Mouse (Mus musculus) cerebellum, postnatal 25 days (tissue): ENCODE measurements around the gene Mtor.

Experiments
- DNase-seq, 2 experiments: peaks; one replicate each; pipeline ENCODE4 v3.0.0; 2021; ENCODE audit warnings: mixed read lengths in 2 of 2

Mtor gene

GRCm38 (mm10) chr4:148448179-148448852 is at the start of gene Mtor:
Mtor (plus strand) TSS chr4:148448611.
- peak; percentile 92 to 94 for DNase-seq

DNA sequence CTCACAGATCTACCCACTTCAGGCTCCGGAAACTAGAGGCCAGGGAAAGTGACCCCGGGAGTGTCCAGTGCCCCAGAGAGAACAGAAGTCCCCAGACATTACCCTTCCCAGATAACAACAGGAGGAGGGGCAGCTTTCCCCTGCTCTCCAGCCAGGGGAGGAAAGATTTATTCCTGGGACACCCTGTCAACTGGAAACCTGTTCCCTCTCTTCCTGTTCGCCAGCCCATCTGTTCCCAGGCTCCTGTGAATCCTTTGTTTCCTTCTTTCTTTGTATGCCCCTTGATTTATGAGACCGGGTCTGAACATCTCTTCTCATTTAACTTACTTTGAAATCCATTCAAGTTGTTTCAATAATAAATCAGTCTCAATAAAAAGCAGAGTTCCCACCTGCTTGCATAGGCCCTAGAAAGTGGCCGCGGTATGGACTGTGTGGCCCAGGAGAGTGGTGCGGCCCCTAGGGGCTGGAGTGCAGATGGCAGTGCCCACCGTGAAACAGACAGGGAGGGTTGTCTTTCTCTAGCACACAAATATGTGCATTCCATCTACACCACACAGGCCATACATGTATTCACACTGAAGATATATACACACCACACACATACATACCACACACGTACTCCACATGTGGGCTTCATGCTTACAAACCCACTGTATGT is 48.8 kb upstream of the Mtor start:
- no peak for DNase-seq

GRCm38 (mm10) chr4:148403402-148403801 is 45.0 kb upstream of the Mtor start:
- DNase-seq, result peak; percentile 69

DNA sequence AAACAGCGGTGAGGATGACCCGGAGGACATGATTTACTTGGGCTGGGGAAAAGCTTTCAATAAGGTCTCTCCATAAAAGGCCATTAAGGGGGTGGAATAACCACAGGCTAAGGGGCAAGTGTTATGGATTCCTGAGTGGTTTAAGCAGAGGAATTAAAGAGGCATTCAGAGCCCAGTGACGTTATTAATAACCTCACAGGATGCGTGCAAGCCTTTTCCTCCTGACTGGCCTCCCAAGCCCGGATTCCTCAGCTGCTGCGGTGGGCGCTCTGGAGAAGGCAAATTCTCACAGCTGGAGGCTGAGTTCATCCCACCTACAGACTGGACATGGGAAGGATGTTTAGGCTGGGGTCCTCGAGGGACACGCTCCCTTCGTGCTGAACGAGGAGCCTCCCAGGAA is 43.7 kb upstream of the Mtor start:
- DNase-seq, result no peak

DNA sequence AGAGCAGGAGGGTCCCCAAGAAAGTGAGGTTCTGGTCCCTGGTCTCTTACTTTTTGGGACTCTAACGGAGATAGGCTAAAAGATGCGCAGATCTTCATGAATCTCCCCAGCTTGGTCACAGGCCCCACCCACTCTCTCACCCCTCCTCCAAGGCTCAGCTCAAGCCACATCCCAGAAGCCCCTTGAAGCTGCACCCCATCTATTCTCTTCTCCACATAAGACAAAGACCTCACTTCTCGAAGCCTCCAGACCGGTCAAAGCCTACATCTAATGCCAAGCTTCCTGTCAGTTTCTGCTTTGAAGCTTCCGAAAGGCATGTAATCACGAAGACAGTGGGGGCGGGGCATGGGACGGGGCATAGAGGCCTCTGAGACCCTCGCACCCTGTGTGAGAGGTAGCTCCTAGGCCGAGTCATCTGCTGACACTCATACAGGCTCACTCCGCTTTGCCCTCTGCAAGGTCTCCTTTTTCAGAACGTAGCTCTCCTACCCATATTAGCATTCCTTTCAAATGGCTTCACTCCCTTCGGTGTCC is 43.1 kb upstream of the Mtor start:
- DNase-seq, result no peak

DNA sequence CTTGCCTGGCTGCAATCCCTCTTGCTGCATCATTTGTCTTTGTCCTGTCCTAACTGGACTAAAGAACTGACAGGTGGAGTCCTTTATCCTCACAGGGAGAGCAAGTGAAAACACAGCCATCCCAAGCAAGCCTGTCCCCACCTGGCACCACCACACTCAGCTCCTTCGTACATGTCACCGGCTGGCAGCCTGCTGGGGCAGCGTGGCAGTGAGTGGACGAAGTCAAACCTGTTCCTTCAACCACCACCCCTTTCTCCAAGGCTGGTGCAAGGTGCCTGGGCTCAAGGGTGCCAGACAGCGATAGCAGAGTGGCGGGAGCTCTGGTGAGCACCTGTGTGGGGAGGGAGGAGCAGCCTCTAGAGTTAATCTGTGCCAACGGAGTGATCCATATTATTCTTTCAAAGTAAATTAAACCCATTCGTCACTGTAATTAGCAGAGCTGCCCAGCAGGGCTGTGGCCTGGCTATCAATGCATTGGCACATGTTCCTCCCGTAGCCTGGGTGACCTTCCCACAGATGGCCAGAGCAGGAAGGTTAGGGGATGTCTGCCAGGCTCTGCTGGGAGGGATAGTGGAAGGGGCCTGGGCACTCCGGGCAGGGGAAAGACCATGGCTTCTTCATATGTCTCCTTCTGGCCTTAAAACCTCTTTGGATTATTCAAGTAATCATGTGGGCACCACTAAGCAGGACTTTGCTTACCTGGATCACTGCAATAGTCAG is 40.0 kb upstream of the Mtor start:
- no peak for DNase-seq

GRCm38 (mm10) chr4:148415575-148415974 is 32.8 kb upstream of the Mtor start:
- DNase-seq, result no peak

GRCm38 (mm10) chr4:148417074-148417526 is 31.3 kb upstream of the Mtor start:
- DNase-seq, result no peak

DNA sequence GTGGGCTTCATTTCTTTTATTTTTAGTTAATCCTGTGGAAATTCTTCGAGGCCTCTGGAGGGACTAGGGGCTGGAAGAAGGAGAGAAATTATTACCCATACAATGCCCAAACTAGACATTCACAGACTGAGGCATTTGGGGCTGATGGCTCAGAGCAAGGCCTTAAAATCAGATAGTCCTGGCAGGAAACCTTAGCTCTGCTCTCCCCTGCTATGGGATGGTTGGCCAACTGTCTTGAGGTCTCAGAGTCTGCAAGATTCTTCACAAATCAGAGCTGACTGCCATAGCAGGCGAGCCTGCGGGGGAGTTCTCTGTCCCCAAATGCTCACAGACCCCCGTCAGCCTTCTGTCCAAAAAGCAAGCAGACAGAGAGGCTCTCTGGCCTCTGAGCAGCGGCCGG is 30.9 kb upstream of the Mtor start:
- DNase-seq, result no peak

- DNase-seq, result no peak
These were observed 21.2 kb upstream of the Mtor start for GRCm38 (mm10) chr4:148426950-148427850.

DNA sequence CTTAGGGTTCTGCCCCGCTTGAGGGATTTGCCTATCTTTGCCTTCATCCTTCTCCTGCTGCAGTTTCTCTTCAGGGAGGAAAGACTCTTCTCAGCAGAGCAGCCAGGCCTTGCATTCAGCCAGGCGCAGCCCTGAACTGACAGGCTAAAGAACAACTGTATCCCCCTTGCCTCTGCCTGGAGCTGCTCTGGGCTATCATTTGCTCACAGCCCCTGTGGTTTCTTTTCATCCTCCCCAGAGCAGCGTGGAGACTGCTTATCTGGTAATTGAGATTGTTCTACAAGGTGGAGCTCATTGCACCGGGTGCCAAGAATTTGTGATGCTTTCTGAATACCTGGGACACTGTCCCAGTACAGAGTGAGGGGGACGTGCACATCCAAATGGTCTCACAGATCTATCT is 19.9 kb upstream of the Mtor start:
- no peak for DNase-seq

DNA sequence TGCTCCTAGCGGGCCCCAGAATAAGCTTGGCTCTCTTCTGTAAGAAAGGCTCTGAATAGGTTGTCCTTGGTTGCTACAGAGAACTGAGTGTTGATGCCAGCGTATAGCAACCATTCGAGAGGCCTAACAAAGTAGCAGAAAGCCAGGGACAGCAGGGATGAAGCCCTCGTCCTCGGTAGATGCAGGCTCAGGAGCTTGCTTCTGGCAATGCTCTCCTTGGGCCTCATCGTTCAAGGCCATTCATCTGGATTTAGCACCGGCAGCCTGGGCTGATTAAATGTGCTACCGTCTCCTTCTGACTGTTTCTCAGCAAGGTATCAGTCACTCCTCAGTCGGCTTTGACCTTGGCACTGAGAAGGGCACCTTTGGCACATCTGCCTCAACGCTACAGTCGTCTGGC is 19.3 kb upstream of the Mtor start:
- DNase-seq, result no peak

GRCm38 (mm10) chr4:148429686-148430085 is 18.7 kb upstream of the Mtor start:
- DNase-seq, result peak; percentile 84 to 90

- DNase-seq, result no peak
These were observed 17.4 kb upstream of the Mtor start for GRCm38 (mm10) chr4:148430880-148431519.

DNA sequence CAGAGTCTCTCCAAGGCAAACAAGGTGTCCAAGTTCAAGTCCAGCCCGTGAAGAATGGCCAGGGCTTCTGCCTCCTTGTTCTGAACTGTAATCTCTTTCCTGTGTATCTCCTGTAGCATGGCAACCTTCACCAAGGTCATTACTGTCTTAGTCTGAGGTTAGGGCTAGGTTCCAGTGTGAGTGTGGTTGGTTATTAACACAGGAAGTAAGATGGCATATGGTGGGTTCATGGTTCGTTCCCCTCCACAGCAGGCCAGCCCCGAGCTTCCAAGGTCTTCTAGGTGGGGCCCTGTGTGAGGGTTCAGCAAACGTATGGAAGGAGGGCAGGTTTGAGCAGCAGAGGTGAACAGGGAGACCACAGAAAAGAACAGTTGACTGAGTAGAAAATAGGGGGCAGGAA is 15.9 kb upstream of the Mtor start:
- DNase-seq, result no peak

- no peak for DNase-seq
These were observed 15.1 kb upstream of the Mtor start for GRCm38 (mm10) chr4:148433336-148433735.

DNA sequence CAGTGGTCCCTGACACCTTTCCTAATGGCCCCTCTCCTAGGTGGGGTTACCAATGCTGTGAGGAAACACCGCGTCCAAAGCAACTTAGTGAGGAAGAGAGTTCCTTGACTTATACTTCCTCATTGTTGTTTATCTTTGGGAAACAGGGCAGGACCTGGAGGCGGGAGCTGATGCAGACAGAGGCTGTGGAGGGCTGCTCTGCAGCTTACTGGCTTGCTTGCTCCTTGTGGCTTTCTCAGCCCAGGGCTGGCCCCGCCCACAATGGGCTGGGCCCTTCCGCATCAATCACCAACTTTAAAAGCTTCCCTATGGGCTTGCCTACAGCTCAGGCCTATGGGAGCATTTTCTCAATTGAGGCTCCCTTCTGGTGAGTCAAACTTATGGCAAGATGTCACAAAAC is 14.6 kb upstream of the Mtor start:
- DNase-seq, result no peak

DNA sequence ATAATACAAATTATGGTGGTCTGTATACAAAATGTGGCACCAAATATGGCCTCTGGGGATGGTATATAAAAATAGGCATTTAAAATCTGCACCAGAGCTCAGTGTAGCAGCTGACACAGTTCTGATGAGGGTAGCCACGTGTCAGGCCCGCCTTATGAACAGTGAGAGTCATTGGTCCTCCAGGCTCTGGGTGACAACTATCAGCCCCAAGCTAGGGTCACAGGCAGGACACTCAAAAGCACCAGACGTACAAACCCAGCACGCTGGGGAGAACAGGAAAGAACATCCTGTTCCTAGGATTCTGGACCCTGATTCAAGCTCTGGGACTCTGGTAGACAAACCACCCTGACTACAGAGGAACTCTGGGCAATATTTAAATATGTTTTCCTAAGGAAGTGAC is 13.9 kb upstream of the Mtor start:
- DNase-seq, result no peak

DNA sequence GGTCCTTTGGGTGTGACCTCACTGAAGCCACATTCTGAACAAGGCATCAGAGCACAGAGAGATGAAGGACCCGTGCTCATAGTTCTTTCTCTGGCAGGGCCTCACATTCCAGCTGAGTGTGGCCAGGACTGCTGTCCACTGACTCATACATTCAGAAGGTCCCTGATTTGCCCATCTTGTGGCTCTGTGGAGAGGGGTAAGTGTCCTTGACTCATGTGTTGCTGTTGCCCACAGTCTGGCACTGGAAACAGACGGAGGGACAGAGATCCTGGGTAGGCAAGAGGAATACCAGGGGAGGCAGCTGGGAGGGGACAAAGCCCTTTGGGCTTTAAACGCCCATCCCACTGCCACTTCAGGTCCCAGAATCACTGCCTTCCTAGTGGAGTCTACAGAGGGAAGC is 13.3 kb upstream of the Mtor start:
- no peak for DNase-seq

GRCm38 (mm10) chr4:148435657-148436330 is 12.6 kb upstream of the Mtor start:
- DNase-seq, result peak; percentile 64 to 67

DNA sequence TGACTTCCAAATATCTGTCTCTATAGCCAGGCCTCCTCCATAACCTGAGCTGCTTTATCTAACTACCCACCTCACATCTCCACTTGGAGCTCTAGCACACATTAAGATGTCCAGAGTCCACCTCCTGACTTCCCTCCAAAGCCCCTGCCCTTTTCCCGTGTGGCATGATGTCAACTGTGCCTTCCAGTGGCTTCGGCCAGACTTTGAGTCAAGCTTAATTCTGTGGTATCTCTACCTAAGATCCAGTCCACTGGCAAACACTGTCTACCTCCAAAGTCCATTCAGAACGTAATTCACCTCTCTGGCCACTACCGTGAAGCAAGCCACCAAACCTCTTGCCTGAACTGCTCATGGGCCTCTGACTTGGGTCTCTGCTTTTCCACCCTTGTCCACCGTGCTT is 6.5 kb upstream of the Mtor start:
- no peak for DNase-seq

GRCm38 (mm10) chr4:148442598-148442997 is 5.8 kb upstream of the Mtor start:
- DNase-seq, result no peak
